Mouse (Mus musculus) forebrain, postnatal 0 days (tissue): ENCODE results near the gene Lhb. TPM values are rescaled to one million over a fixed set of nuclear protein-coding genes. Genes with fewer than 3 reads are reported as not detected.

ENCODE experiments used
- ATAC-seq: fragments of 200-750 bp; cut with Nextera tagmentation; 2 replicates; pipeline ENCODE4 v1.8.0; 2017; ENCODE audit warnings: mild to moderate bottlenecking, moderate library complexity
- DNase-seq: peaks from one replicate; pipeline ENCODE4 v3.0.0-alpha.2; 2015
- H3K27ac ChIP-seq: fragments of 300-500 bp; sonication (generic); 2 replicates; pipeline ENCODE4 v1.5.1; 2014; ENCODE audit warnings: low read depth, mild to moderate bottlenecking, antibody characterized with exemption, low read length, moderate library complexity, mixed read lengths
- H3K27me3 ChIP-seq: fragments of 300-500 bp; sonication (generic); 2 replicates; pipeline ENCODE4 v1.6.1; 2014; ENCODE audit warnings: mild to moderate bottlenecking, low read length, mixed read lengths; ENCODE audit not compliant: insufficient read depth
- H3K36me3 ChIP-seq: fragments of 300-500 bp; sonication (generic); 2 replicates; pipeline ENCODE4 v1.6.1; 2014; ENCODE audit warnings: mild to moderate bottlenecking, moderate library complexity; ENCODE audit not compliant: insufficient read depth
- H3K4me1 ChIP-seq: fragments of 300-500 bp; sonication (generic); 2 replicates; pipeline ENCODE4 v1.6.1; 2014; ENCODE audit warnings: antibody characterized with exemption; ENCODE audit not compliant: insufficient read depth
- H3K4me2 ChIP-seq: fragments of 300-500 bp; sonication (generic); 2 replicates; pipeline ENCODE4 v1.6.1; 2014; ENCODE audit warnings: low read depth, mild to moderate bottlenecking, moderate library complexity
- H3K4me3 ChIP-seq: fragments of 300-500 bp; sonication (generic); 2 replicates; pipeline ENCODE4 v1.5.1; 2014; ENCODE audit warnings: low read depth, low read length, mixed read lengths
- H3K9ac ChIP-seq: fragments of 300-500 bp; sonication (generic); 2 replicates; pipeline ENCODE4 v1.6.1; 2014; ENCODE audit warnings: mild to moderate bottlenecking
- H3K9me3 ChIP-seq: fragments of 300-500 bp; sonication (generic); 2 replicates; pipeline ENCODE4 v1.6.1; 2016; ENCODE audit warnings: low read length
- CTCF ChIP-seq: sonication (generic); IDR thresholded peaks from 2 replicates; pipeline ENCODE4 v1.5.1; 2016; ENCODE audit warnings: antibody characterized with exemption, control low read depth, low read depth
- WGBS: fragments of 180-500 bp; shearing (Covaris S2); extraction: QIAGEN DNeasy Blood & Tissue Kit; methylation state at CpG from one replicate; pipeline ENCODE4 v1.1.7; 2014; 5-methylcytosine and 5-hydroxymethylcytosine counted together
- microRNA-seq, 2 experiments: library from miRNA; unstranded; fragments of <30 nt; microRNA quantifications; one replicate each; pipeline ENCODE4; 2016
- polyA plus RNA-seq: library from polyadenylated mRNA; unstranded; fragments of >200 nt; fragmentation: Nextera tagmentation; extraction: Ambion mirVana; gene quantifications from 2 replicates; pipeline ENCODE4 v1.2.1, GENCODE M21; 2015
- total RNA-seq: library from RNA; depleted of rRNA; stranded (reverse); fragments of >200 nt; gene quantifications from 2 replicates; pipeline ENCODE4 v1.2.3, GENCODE M21; 2014; rRNA removed

Lhb gene
- total and polyA plus RNA-seq, 2 experiments from 2014 or later = 0.43 to 1.0 TPM

- Histone ChIP-seq H3K9ac (no peak overlapping the region), H3K4me1 (peaks cover 22% of the 10 kb centered on the region), H3K27ac (no peak overlapping the region), H3K27me3 (no peaks in the 10 kb centered on the region), H3K4me2 (no peak overlapping the region), H3K4me3 (no peak overlapping the region), H3K36me3 (peaks cover 32% of the 10 kb centered on the region), H3K9me3 (no peaks in the 10 kb centered on the region)
- no peak for TF ChIP-seq CTCF
- DNase-seq = no peak
- 96% methylated on average over 12 of the region's 12 CpGs for WGBS
- ATAC-seq = no peak
Observed at GRCm38 (mm10) chr7:45465112-45465511, 44.5 kb downstream of the Lhb start.

- H3K9me3 ChIP-seq = no peaks in the 10 kb centered on the region
- peaks cover 32% of the 10 kb centered on the region for H3K36me3 ChIP-seq
- H3K4me2 ChIP-seq = peak overlapping the region; percentile 69
- H3K27me3 ChIP-seq = no peaks in the 10 kb centered on the region
- H3K4me3 ChIP-seq = peak overlapping the region; percentile 81
- WGBS = 81% methylated on average over 9 of the region's 9 CpGs
- TF ChIP-seq CTCF = 0 out of 2 replicates have a peak, but pooled peaks have one; percentile 8
- H3K27ac ChIP-seq = no peak overlapping the region
- peaks cover 17% of the 10 kb centered on the region for H3K4me1 ChIP-seq
- DNase-seq (no peak), ATAC-seq (no peak)
- peak overlapping the region; percentile 90 for H3K9ac ChIP-seq
Observed at GRCm38 (mm10) chr7:45465549-45465948, 44.9 kb downstream of the Lhb start.

DNA sequence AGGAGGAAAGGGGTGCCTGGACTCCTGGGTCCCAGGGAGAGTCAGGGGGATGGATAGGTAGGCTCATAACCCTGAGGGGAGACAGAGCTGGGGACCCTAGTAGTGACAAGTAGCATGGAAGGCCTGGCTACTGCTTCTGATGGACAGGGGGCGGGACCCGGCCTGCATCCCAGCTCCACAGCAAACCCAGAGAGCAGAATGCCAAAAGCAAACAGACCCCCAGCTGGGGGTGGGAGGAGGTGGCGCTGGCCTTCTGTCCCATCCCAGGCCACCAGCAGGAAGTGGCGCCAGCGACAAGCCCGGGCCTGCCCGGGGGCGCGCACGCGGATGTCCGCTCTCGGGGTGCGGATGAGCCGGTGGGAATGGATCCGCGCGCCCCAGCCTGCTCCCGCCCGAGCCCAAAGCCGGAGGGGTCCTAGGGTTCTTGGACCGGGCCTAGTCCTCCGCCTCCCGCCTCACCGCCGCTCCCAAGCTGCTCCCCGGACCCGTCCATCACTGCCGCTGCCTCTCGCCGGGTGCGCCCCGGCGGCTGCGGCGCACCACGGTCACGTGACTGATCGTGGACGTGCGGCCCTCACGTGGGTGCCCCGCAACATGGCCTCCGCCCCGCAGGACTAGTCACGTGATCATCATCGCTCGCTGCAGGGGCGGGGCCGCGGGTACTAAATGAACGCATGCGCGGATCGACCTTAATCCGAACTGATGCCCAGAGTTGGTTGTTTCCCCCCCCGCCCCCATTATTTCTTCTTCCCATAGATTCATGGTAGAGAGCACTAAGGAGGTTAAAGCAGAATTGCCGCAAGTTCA, 45.9 kb downstream of the Lhb start, which contains the start of gene Bax:
TSS of gene Bax (minus strand) at position 616 of the 807 bp plus-strand sequence.
- 1% methylated on average over 51 of the region's 58 CpGs for WGBS
- H3K27ac ChIP-seq = peak within 1 kb of the TSS; percentile 79

DNA sequence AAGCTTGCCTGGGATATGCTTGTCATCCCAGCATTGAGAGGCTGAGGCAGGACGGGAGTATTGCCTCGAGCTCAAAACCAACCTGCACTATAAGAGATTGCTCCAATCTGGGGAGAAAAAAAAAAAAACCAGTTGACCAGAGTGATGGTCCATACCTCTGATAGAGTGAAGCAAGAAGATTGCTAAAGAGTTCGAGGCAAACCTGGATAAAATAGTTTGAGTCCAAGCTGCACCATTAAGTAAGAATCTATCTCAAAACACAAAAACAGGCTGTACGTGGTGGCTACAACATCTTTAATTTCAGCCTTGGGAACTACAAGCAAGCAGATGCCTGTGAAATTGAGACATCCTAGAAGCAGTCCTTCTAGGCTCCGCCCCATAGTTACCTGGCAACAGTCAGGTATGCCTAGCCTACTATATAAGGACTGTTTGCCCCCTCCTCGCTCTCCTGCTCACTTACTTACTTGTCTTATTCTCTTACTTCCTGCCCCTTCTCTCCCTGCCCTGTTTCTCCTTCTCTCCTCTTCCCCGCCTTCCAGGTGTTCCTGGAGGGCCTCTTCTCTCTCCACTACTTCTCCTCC, 46.6 kb downstream of the Lhb start:
- Histone ChIP-seq H3K9ac (peak overlapping the region; percentile 90), H3K27me3 (no peaks in the 10 kb centered on the region), H3K9me3 (no peaks in the 10 kb centered on the region), H3K4me1 (peaks cover 12% of the 10 kb centered on the region), H3K27ac (0 out of 2 replicates have a peak overlapping the region, but pooled peaks have one; percentile 21), H3K4me2 (peak overlapping the region; percentile 69), H3K4me3 (peak overlapping the region; percentile 81), H3K36me3 (peaks cover 24% of the 10 kb centered on the region)
- no peak for TF ChIP-seq CTCF
- ATAC-seq = no peak
- 34% methylated on average over 7 of the region's 7 CpGs for WGBS
- no peak for DNase-seq

More for the DNA sequence above, 45.9 kb downstream of the Lhb start, which contains the start of gene Bax:
- Histone ChIP-seq H3K4me3 (peak within 1 kb of the TSS; percentile 81), H3K9ac (peak within 1 kb of the TSS; percentile 90), H3K9me3 (no peaks in the 10 kb centered on the region), H3K4me1 (peaks cover 12% of the 10 kb centered on the region), H3K36me3 (peaks cover 31% of the 10 kb centered on the region), H3K4me2 (peak within 1 kb of the TSS; percentile 69), H3K27me3 (no peaks in the 10 kb centered on the region)
- DNase-seq (peak; percentile 98), ATAC-seq (peak; percentile 82)
- 0 out of 2 replicates have a peak, but pooled peaks have one; percentile 18 for TF ChIP-seq CTCF

DNA sequence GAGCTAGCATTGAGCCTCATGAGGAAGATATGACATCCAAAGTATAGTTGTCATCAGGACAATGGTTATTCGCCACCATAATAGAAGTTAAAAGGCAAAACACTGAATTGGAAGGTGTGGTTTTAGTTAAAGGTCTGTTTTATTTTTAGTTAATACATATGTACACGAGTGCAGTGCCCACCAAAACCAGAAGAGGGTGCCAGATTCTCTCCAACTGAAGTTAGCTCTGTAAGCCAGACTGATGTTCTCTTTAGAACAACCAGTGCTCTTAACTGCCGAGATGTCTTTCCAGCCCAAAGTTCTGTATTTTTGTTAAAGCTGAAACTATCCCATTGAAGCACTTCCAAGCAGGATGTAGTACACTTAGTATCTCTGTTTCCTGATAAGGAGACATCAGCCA, 50.2 kb downstream of the Lhb start:
- H3K4me1 ChIP-seq = peaks cover 5% of the 10 kb centered on the region
- WGBS = 6% methylated on average over 3 of the region's 3 CpGs
- no peak for ATAC-seq
- H3K36me3 ChIP-seq = no peaks in the 10 kb centered on the region
- H3K9ac ChIP-seq = no peak overlapping the region
- DNase-seq = peak; percentile 84
- no peaks in the 10 kb centered on the region for H3K27me3 ChIP-seq
- no peak overlapping the region for H3K27ac ChIP-seq
- no peak overlapping the region for H3K4me2 ChIP-seq
- H3K4me3 ChIP-seq = no peak overlapping the region
- no peaks in the 10 kb centered on the region for H3K9me3 ChIP-seq
- peak; percentile 83 for TF ChIP-seq CTCF

Small RNA genes lying within 50 kb of the gene (microRNA-seq; reads per million reads assigned to microRNA genes)
- gene Gm22133 = 0 to 0.37 reads per million in 2 experiments

Other genes with a start within 250 kb of the Lhb start
Only the 30 nearest of the 33 such genes appear.
- 0.14 and 0.46 TPM in 2 replicates for gene Ccdc155, start 215.9 kb upstream of the Lhb start, total RNA-seq
- 0.35 and 0.97 TPM in 2 replicates for gene Ccdc155, start 215.9 kb upstream of the Lhb start, polyA plus RNA-seq
- gene Dkkl1, start 208.7 kb upstream of the Lhb start, total RNA-seq = 8.4 and 9.1 TPM in 2 replicates
- 8.9 and 12.1 TPM in 2 replicates for gene Dkkl1, start 208.7 kb upstream of the Lhb start, polyA plus RNA-seq
- 30.6 and 40.6 TPM in 2 replicates for gene Tead2, start 205.1 kb upstream of the Lhb start, total RNA-seq
- 18.4 and 22.5 TPM in 2 replicates for gene Tead2, start 205.1 kb upstream of the Lhb start, polyA plus RNA-seq
- 0.46 and 0.62 TPM in 2 replicates for gene Cd37, start 181.7 kb upstream of the Lhb start, total RNA-seq
- gene Cd37, start 181.7 kb upstream of the Lhb start, polyA plus RNA-seq = 2.0 and 2.5 TPM in 2 replicates
- gene Slc6a16, start 179.7 kb upstream of the Lhb start, total RNA-seq = 0.24 TPM in 1 of 2 replicates, not detected in the other
- 0.74 and 1.7 TPM in 2 replicates for gene Slc6a16, start 179.7 kb upstream of the Lhb start, polyA plus RNA-seq
- not detected in 2 replicates for gene Slc6a21, start 143.3 kb upstream of the Lhb start, total RNA-seq
- not detected in 2 replicates for gene Slc6a21, start 143.3 kb upstream of the Lhb start, polyA plus RNA-seq
- gene Trpm4, start 87.0 kb upstream of the Lhb start, total RNA-seq = 17.1 and 17.5 TPM in 2 replicates
- 8.9 and 9.4 TPM in 2 replicates for gene Trpm4, start 87.0 kb upstream of the Lhb start, polyA plus RNA-seq
- 0.46 and 0.52 TPM in 2 replicates for gene Hrc, start 85.5 kb upstream of the Lhb start, total RNA-seq
- gene Hrc, start 85.5 kb upstream of the Lhb start, polyA plus RNA-seq = not detected in 2 replicates
- 76.5 and 81.0 TPM in 2 replicates for gene Ppfia3, start 53.8 kb upstream of the Lhb start, total RNA-seq
- gene Ppfia3, start 53.8 kb upstream of the Lhb start, polyA plus RNA-seq = 21.7 and 26.0 TPM in 2 replicates
- gene Lin7b, start 50.2 kb upstream of the Lhb start, total RNA-seq = 32.2 and 47.3 TPM in 2 replicates
- gene Lin7b, start 50.2 kb upstream of the Lhb start, polyA plus RNA-seq = 36.8 and 39.8 TPM in 2 replicates
- gene Snrnp70, start 25.1 kb upstream of the Lhb start, total RNA-seq = 247 and 310 TPM in 2 replicates
- 116 and 124 TPM in 2 replicates for gene Snrnp70, start 25.1 kb upstream of the Lhb start, polyA plus RNA-seq
- gene Kcna7, start 15.2 kb upstream of the Lhb start, total RNA-seq = 0.14 TPM in 1 of 2 replicates, not detected in the other
- not detected in 2 replicates for gene Kcna7, start 15.2 kb upstream of the Lhb start, polyA plus RNA-seq
- 0.24 TPM in 1 of 2 replicates, not detected in the other for gene Ntf5, start 7.1 kb upstream of the Lhb start, total RNA-seq
- gene Ntf5, start 7.1 kb upstream of the Lhb start, polyA plus RNA-seq = 0.07 and 0.11 TPM in 2 replicates
- 9.8 and 11.4 TPM in 2 replicates for gene Gys1, start 14.0 kb downstream of the Lhb start, total RNA-seq
- 8.6 and 12.3 TPM in 2 replicates for gene Gys1, start 14.0 kb downstream of the Lhb start, polyA plus RNA-seq
- gene Ruvbl2, start 17.3 kb downstream of the Lhb start, total RNA-seq = 123 and 149 TPM in 2 replicates
- 98.3 and 104 TPM in 2 replicates for gene Ruvbl2, start 17.3 kb downstream of the Lhb start, polyA plus RNA-seq
- gene Ftl1, start 39.1 kb downstream of the Lhb start, total RNA-seq = 2,541 and 3,015 TPM in 2 replicates
- gene Ftl1, start 39.1 kb downstream of the Lhb start, polyA plus RNA-seq = 5,542 and 6,210 TPM in 2 replicates
- gene Bax, start 46.1 kb downstream of the Lhb start, total RNA-seq = 120 and 127 TPM in 2 replicates
- 276 and 297 TPM in 2 replicates for gene Bax, start 46.1 kb downstream of the Lhb start, polyA plus RNA-seq
- 0.19 and 0.46 TPM in 2 replicates for gene Tulp2, start 61.1 kb downstream of the Lhb start, total RNA-seq
- gene Tulp2, start 61.1 kb downstream of the Lhb start, polyA plus RNA-seq = 0.07 and 0.25 TPM in 2 replicates
- not detected in 2 replicates for gene Gm45808, start 66.0 kb downstream of the Lhb start, total RNA-seq
- gene Gm45808, start 66.0 kb downstream of the Lhb start, polyA plus RNA-seq = not detected in 2 replicates
- 3.5 and 4.9 TPM in 2 replicates for gene Dhdh, start 68.0 kb downstream of the Lhb start, total RNA-seq
- 1.9 and 3.6 TPM in 2 replicates for gene Dhdh, start 68.0 kb downstream of the Lhb start, polyA plus RNA-seq
- gene Nucb1, start 89.6 kb downstream of the Lhb start, total RNA-seq = 76.8 and 107 TPM in 2 replicates
- gene Nucb1, start 89.6 kb downstream of the Lhb start, polyA plus RNA-seq = 103 and 122 TPM in 2 replicates
- gene Ppp1r15a, start 105.4 kb downstream of the Lhb start, total RNA-seq = 17.1 and 23.8 TPM in 2 replicates
- 23.9 and 26.3 TPM in 2 replicates for gene Ppp1r15a, start 105.4 kb downstream of the Lhb start, polyA plus RNA-seq
- 1.2 and 2.9 TPM in 2 replicates for gene Plekha4, start 105.5 kb downstream of the Lhb start, total RNA-seq
- 1.2 and 1.8 TPM in 2 replicates for gene Plekha4, start 105.5 kb downstream of the Lhb start, polyA plus RNA-seq
- not detected in 2 replicates for gene Hsd17b14, start 134.1 kb downstream of the Lhb start, total RNA-seq
- 0.13 and 0.63 TPM in 2 replicates for gene Hsd17b14, start 134.1 kb downstream of the Lhb start, polyA plus RNA-seq
- gene Bcat2, start 149.3 kb downstream of the Lhb start, total RNA-seq = 13.7 and 14.2 TPM in 2 replicates
- 17.7 and 20.2 TPM in 2 replicates for gene Bcat2, start 149.3 kb downstream of the Lhb start, polyA plus RNA-seq
- not detected in 2 replicates for gene Fgf21, start 194.7 kb downstream of the Lhb start, total RNA-seq
- not detected in 2 replicates for gene Fgf21, start 194.7 kb downstream of the Lhb start, polyA plus RNA-seq
- 0.08 and 0.29 TPM in 2 replicates for gene Fut1, start 196.5 kb downstream of the Lhb start, total RNA-seq
- gene Fut1, start 196.5 kb downstream of the Lhb start, polyA plus RNA-seq = not detected in 2 replicates
- 0.08 and 0.14 TPM in 2 replicates for gene Izumo1, start 201.0 kb downstream of the Lhb start, total RNA-seq
- not detected in 2 replicates for gene Izumo1, start 201.0 kb downstream of the Lhb start, polyA plus RNA-seq
- 26.5 and 37.4 TPM in 2 replicates for gene Rasip1, start 206.7 kb downstream of the Lhb start, total RNA-seq
- 22.8 and 27.2 TPM in 2 replicates for gene Rasip1, start 206.7 kb downstream of the Lhb start, polyA plus RNA-seq
- 2.2 and 2.8 TPM in 2 replicates for gene Mamstr, start 219.2 kb downstream of the Lhb start, total RNA-seq
- 2.6 TPM in 2 replicates for gene Mamstr, start 219.2 kb downstream of the Lhb start, polyA plus RNA-seq